ENCODE assay signal across 12 mouse cellular contexts in genomic region chr11:115359293-115359692, GRCm38 (mm10). TPM values are rescaled to one million over a fixed set of nuclear protein-coding genes. Genes with fewer than 3 reads are reported as not detected.
A peak's percentile ranks its signal among the peaks of the same experiment; 100 is the strongest.
DNase-seq lines count a peak whose midpoint lies in the region; ATAC-seq lines count a peak whose summit lies in the region.
"Had no signal": no experiment of that assay in that cellular context is flagged by ENCODE, and none has a peak within 500 bp of the region (broad histone marks: within the 10 kb centered on the region; RNA-seq: fewer than 3 reads in every experiment).

No protein-coding gene starts in this region.

- WGBS in hindbrain, embryonic 11.5 days = 49% methylated on average over 3 of the region's 3 CpGs
- 40% methylated on average over 3 of the region's 3 CpGs for WGBS in midbrain, embryonic 14.5 days

- H3K27me3 ChIP-seq in hindbrain, embryonic 11.5 days (ENCODE audit: control insufficient read depth, insufficient read depth, low read length) = peaks cover 6% of the 10 kb centered on the region
- H3K27me3 ChIP-seq in midbrain, embryonic 14.5 days (ENCODE audit: control insufficient read depth, insufficient read depth, low read length) = no peaks in the 10 kb centered on the region

- H3K4me2 ChIP-seq in hindbrain, embryonic 11.5 days (replicated peaks; ENCODE audit: low read depth, low read length) = no peak overlapping the region
- no peak overlapping the region for H3K4me2 ChIP-seq in midbrain, embryonic 14.5 days (ENCODE audit: low read length)
- H3K4me2 ChIP-seq: limb, embryonic 15.5 days had no signal

- H3K4me1 ChIP-seq in hindbrain, embryonic 11.5 days (replicated peaks; ENCODE audit: control insufficient read depth, insufficient read depth, low read length) = peaks cover 3% of the 10 kb centered on the region
- peaks cover 10% of the 10 kb centered on the region for H3K4me1 ChIP-seq in midbrain, embryonic 14.5 days (ENCODE audit: control insufficient read depth, insufficient read depth, low read length)

- DNase-seq in frontal cortex, postnatal 10 days (ENCODE audit: low spot score in 2 of 2) = no peak
- peak; percentile 46 for DNase-seq in Muller cell, postnatal 12 days (ENCODE audit: inconsistent ontology term)
- DNase-seq in hindbrain, embryonic 11.5 days (ENCODE audit: low spot score) = no peak
- peak; percentile 60 for DNase-seq in midbrain, embryonic 14.5 days
- no peak for DNase-seq in gastrocnemius, postnatal 4 days (ENCODE audit: low spot score in 2 of 2)
- DNase-seq in cerebellum, postnatal 14 days = no peak
- DNase-seq: adrenal gland, postnatal 14 days; embryo, embryonic 11 days had no signal

- no peak overlapping the region for H3K4me3 ChIP-seq in hindbrain, embryonic 11.5 days (ENCODE audit: low read depth, low read length)
- no peak overlapping the region for H3K4me3 ChIP-seq in midbrain, embryonic 14.5 days (replicated peaks; ENCODE audit: low read depth, low read length)
- H3K4me3 ChIP-seq: limb, embryonic 15.5 days had no signal

- peak; percentile 31; the same call in 1 of the 2 replicates for ATAC-seq in frontal cortex, adult (ENCODE audit: low TSS enrichment)
- peak; percentile 12; the same call in 1 of the 2 replicates for ATAC-seq in hindbrain, embryonic 11.5 days (ENCODE audit: low FRiP score)
- ATAC-seq in midbrain, embryonic 14.5 days (ENCODE audit: low FRiP score, low TSS enrichment) = 0 out of 2 replicates have a peak, but pooled peaks have one; percentile 37
- no peak for ATAC-seq in erythroblast, adult 5-6 weeks (replicated peaks; ENCODE audit: low FRiP score, poor library complexity, severe bottlenecking)

- H3K36me3 ChIP-seq in hindbrain, embryonic 11.5 days (ENCODE audit: control insufficient read depth, insufficient read depth, low read length) = no peaks in the 10 kb centered on the region
- peaks cover 30% of the 10 kb centered on the region for H3K36me3 ChIP-seq in midbrain, embryonic 14.5 days (ENCODE audit: control insufficient read depth, insufficient read depth, low read length)
- H3K36me3 ChIP-seq: limb, embryonic 15.5 days had no signal

- H3K9me3 ChIP-seq in hindbrain, embryonic 11.5 days (ENCODE audit: control insufficient read depth, low read length) = no peaks in the 10 kb centered on the region
- H3K9me3 ChIP-seq in midbrain, embryonic 14.5 days (ENCODE audit: control insufficient read depth, low read length) = no peaks in the 10 kb centered on the region
- H3K9me3 ChIP-seq: limb, embryonic 15.5 days had no signal

- peak overlapping the region; percentile 11; the same call in 1 of the 2 replicates for H3K9ac ChIP-seq in hindbrain, embryonic 11.5 days (ENCODE audit: low read depth, low read length)
- peak overlapping the region; percentile 37; the same call in 1 of the 2 replicates for H3K9ac ChIP-seq in midbrain, embryonic 14.5 days (replicated peaks; ENCODE audit: low read length)
- H3K9ac ChIP-seq: limb, embryonic 15.5 days had no signal

- H3K27ac ChIP-seq in hindbrain, embryonic 11.5 days (ENCODE audit: low read depth, low read length) = peak overlapping the region; percentile 24; the same call in 1 of the 2 replicates
- H3K27ac ChIP-seq in midbrain, embryonic 14.5 days (replicated peaks; ENCODE audit: low read depth, low read length) = peak overlapping the region; percentile 70; the same call in 1 of the 2 replicates
- H3K27ac ChIP-seq: limb, embryonic 15.5 days had no signal

RNA-seq across cellular contexts. Expression of gene Hid1, which starts 8.3 kb away (rescaled TPM):
- 10.9 and 15.3 TPM in 2 replicates for polyA plus RNA-seq in hindbrain, embryonic 11.5 days (2014; fragmentation: Nextera tagmentation; extraction: Ambion mirVana)
- 43.3 and 52.6 TPM in 2 replicates for polyA plus RNA-seq in midbrain, embryonic 14.5 days (2014; fragmentation: Nextera tagmentation; extraction: Ambion mirVana)
- total RNA-seq in gastrocnemius, postnatal 4 days (2021) = 1 to 10 TPM; 7.2 to 9.0 TPM
- 1.2 and 5.2 TPM in 2 replicates for total RNA-seq in erythroblast, adult 5-6 weeks (2015; ENCODE audit: low replicate concordance)
- 0.26 TPM in 1 of 2 replicates, not detected in the other for total RNA-seq in erythroblast, adult 5-6 weeks (2017; ENCODE audit: low replicate concordance)

RNA-seq across cellular contexts. Expression of gene Cdr2l, which starts 22.4 kb away (rescaled TPM):
- 19.0 and 20.0 TPM in 2 replicates for polyA plus RNA-seq in hindbrain, embryonic 11.5 days (2014; fragmentation: Nextera tagmentation; extraction: Ambion mirVana)
- polyA plus RNA-seq in midbrain, embryonic 14.5 days (2014; fragmentation: Nextera tagmentation; extraction: Ambion mirVana) = 27.1 and 29.5 TPM in 2 replicates
- total RNA-seq in gastrocnemius, postnatal 4 days (2021) = 10 to 100 TPM; 19.4 to 22.2 TPM
- total RNA-seq in erythroblast, adult 5-6 weeks (2015; ENCODE audit: low replicate concordance) = not detected in 2 replicates
- total RNA-seq in erythroblast, adult 5-6 weeks (2017; ENCODE audit: low replicate concordance) = not detected in 2 replicates

RNA-seq across cellular contexts. Expression of gene Otop3, which starts 24.8 kb away (rescaled TPM):
- polyA plus RNA-seq in hindbrain, embryonic 11.5 days (2014; fragmentation: Nextera tagmentation; extraction: Ambion mirVana) = 0.15 and 0.20 TPM in 2 replicates
- polyA plus RNA-seq in midbrain, embryonic 14.5 days (2014; fragmentation: Nextera tagmentation; extraction: Ambion mirVana) = 0.54 and 1.4 TPM in 2 replicates
- total RNA-seq in gastrocnemius, postnatal 4 days (2021) = not detected
- not detected in 2 replicates for total RNA-seq in erythroblast, adult 5-6 weeks (2015; ENCODE audit: low replicate concordance)
- not detected in 2 replicates for total RNA-seq in erythroblast, adult 5-6 weeks (2017; ENCODE audit: low replicate concordance)
- total RNA-seq: adrenal gland, postnatal 14 days had no signal
- polyA plus RNA-seq: thymus, postnatal 0 days had no signal

RNA-seq across cellular contexts. Expression of gene Ush1g, which starts 37.5 kb away (rescaled TPM):
- polyA plus RNA-seq in hindbrain, embryonic 11.5 days (2014; fragmentation: Nextera tagmentation; extraction: Ambion mirVana) = 0.05 TPM in 1 of 2 replicates, not detected in the other
- 0.08 and 0.16 TPM in 2 replicates for polyA plus RNA-seq in midbrain, embryonic 14.5 days (2014; fragmentation: Nextera tagmentation; extraction: Ambion mirVana)
- total RNA-seq in gastrocnemius, postnatal 4 days (2021) = not detected
- total RNA-seq in erythroblast, adult 5-6 weeks (2015; ENCODE audit: low replicate concordance) = not detected in 2 replicates
- total RNA-seq in erythroblast, adult 5-6 weeks (2017; ENCODE audit: low replicate concordance) = not detected in 2 replicates
- polyA plus RNA-seq: thymus, postnatal 0 days had no signal

RNA-seq across cellular contexts. Expression of gene Mrpl58, which starts 44.3 kb away (rescaled TPM):
- polyA plus RNA-seq in hindbrain, embryonic 11.5 days (2014; fragmentation: Nextera tagmentation; extraction: Ambion mirVana) = 226 and 243 TPM in 2 replicates
- 222 and 223 TPM in 2 replicates for polyA plus RNA-seq in midbrain, embryonic 14.5 days (2014; fragmentation: Nextera tagmentation; extraction: Ambion mirVana)
- total RNA-seq in gastrocnemius, postnatal 4 days (2021) = 10 to 100 TPM; 89.6 to 94.0 TPM
- total RNA-seq in erythroblast, adult 5-6 weeks (2015; ENCODE audit: low replicate concordance) = 19.2 and 34.4 TPM in 2 replicates
- total RNA-seq in erythroblast, adult 5-6 weeks (2017; ENCODE audit: low replicate concordance) = 18.0 and 23.0 TPM in 2 replicates

Comparison
In these comparisons a context has a peak if more than half of its experiments do, and no peak if none do; other contexts are left out.
1. DNase-seq: peak in Muller cell, postnatal 12 days (single experiment) and midbrain, embryonic 14.5 days (single experiment); none in frontal cortex, postnatal 10 days (0 of 2), hindbrain, embryonic 11.5 days (single experiment), gastrocnemius, postnatal 4 days (0 of 2) and cerebellum, postnatal 14 days (0 of 2).
2. RNA of gene Cdr2l, which starts 22.4 kb away (total RNA-seq): 19.4 to 22.2 TPM in gastrocnemius, postnatal 4 days; not detected in erythroblast, adult 5-6 weeks; every median in the first group is over 10 times any median in the second.